Mouse (Mus musculus): ENCODE results near the gene Gm11562.

DNA sequence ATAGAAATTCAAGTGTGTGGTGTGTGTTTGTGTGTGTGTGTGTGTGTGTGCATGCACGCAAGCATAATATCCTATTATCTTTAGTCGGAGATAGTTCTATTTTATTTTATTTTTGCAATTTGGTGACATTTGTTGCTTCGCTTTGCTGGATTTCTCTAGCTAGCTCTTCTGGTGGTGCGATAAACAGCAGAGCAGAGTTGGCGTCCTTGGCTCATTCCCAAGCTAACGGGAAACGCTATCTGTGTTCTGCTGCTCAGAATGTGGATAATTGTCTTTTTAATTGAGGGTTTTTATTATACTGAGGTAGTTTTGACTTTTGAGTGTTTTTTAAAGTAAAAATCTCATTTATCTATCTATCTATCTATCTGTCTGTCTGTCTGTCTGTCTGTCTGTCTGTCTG, 35.1 kb downstream of the Gm11562 start:
- TF ChIP-seq CTCF (IDR thresholded peaks at IDR 0.05; ENCODE audit: borderline replicate concordance, control insufficient read depth, extremely low read depth, insufficient read depth, low read length, poor library complexity) (no peak), POLR2A (IDR thresholded peaks at IDR 0.05; ENCODE audit: control insufficient read depth, extremely low read depth, insufficient read depth, low read length, poor library complexity) (no peak)

Data from thymus, adult 2 months (tissue).